Mouse (Mus musculus): ENCODE measurements at regions not wholly inside any gene's neighbourhood (a gene's known extent, or its start where the extent isn't known, plus 50 kb on each side); places are given as distances from the start of the nearest gene placed in this dataset.

DNA sequence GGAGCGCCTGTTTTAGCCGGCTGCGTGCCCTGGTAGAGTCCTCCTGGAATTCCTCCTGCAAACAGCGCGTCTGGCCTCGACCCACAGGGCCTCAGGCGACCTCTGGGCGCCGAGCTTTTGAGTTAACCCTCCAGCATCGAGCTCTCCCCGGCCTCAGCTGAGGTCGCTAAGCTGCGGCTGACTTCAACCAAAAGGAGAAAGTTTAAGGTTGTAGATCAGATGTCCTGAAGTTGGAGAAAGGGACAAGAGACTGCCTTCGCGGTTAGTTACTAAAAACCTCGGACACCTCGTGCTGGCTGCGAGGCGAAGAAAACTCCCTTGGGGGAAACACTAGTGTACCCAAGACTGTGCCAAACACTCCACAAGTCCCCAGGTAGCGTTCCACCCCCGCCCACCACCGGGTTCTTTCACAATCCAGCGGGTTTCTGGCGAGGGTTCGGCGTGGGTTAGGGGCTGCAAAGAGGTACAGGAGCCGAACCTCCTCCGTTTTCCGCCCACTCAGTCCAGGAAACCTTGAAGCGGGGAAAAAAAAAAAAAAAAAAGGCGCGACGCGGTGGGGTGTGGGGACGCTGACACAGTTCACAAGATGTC lies 78.9 kb downstream of the Kcnrg start:
- Histone ChIP-seq H3K4me1 (replicated peaks; ENCODE audit: control insufficient read depth, insufficient read depth) (0 out of 2 replicates have a peak, but pooled peaks cover 2% of the 10 kb centered on the region), H3K36me3 (ENCODE audit: control insufficient read depth, insufficient read depth, low read length) (no peaks in the 10 kb centered on the region), H3K27ac (replicated peaks) (no peak overlapping the region), H3K9me3 (ENCODE audit: control insufficient read depth, low read length) (no peaks in the 10 kb centered on the region), H3K27me3 (ENCODE audit: control insufficient read depth, insufficient read depth, low read length) (peaks cover 12% of the 10 kb centered on the region), H3K4me3 (ENCODE audit: low read depth, low read length) (peak overlapping the region; percentile 39), H3K9ac (ENCODE audit: low read length) (no peak overlapping the region), H3K4me2 (replicated peaks; ENCODE audit: low read depth) (peak overlapping the region; percentile 64)
- TF ChIP-seq CTCF (IDR thresholded peaks at IDR 0.05; ENCODE audit: low read depth) (no peak), EP300 (optimal IDR thresholded peaks at IDR 0.05) (no peak)
- DNase-seq (ENCODE audit: low spot score), result peak; percentile 24
- no peak for ATAC-seq (ENCODE audit: low FRiP score, low TSS enrichment)
- WGBS, result 14% methylated on average over 29 of the region's 35 CpGs

DNA sequence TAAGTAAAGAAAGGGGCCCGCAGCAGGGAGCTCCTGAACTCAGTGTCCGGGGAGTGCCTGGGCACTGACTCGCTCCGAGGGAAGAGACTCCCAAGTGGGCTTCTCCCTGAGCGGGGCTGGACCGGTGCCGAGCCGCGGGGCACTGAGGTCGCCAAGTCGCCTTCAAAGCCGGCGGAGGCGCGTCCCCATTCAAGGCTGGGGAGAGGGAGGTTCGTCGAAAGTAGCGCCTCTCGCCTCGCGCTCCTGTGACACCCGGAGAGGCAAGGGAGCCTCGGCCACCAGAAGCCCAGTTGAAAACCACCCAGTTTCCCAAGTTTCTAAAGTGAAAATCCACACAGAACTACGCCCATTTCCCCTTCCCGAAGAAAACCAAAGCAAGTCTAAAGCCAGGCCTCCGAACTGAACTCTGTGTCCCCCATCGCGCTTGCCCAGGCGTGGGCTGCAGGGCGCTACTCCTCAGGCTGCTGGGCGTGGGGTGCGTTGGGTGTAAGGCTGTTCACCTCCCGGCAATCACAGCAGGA lies 79.6 kb downstream of the Kcnrg start:
- Histone ChIP-seq H3K36me3 (ENCODE audit: control insufficient read depth, insufficient read depth, low read length) (no peaks in the 10 kb centered on the region), H3K27ac (replicated peaks) (no peak overlapping the region), H3K9ac (ENCODE audit: low read length) (peak overlapping the region; percentile 48; the same call in 1 of the 2 replicates), H3K4me1 (replicated peaks; ENCODE audit: control insufficient read depth, insufficient read depth) (0 out of 2 replicates have a peak, but pooled peaks cover 2% of the 10 kb centered on the region), H3K4me2 (replicated peaks; ENCODE audit: low read depth) (peak overlapping the region; percentile 64), H3K27me3 (ENCODE audit: control insufficient read depth, insufficient read depth, low read length) (peaks cover 12% of the 10 kb centered on the region), H3K4me3 (ENCODE audit: low read depth, low read length) (peak overlapping the region; percentile 39), H3K9me3 (ENCODE audit: control insufficient read depth, low read length) (no peaks in the 10 kb centered on the region)
- ATAC-seq (ENCODE audit: low FRiP score, low TSS enrichment), result no peak
- TF ChIP-seq EP300 (optimal IDR thresholded peaks at IDR 0.05) (no peak), CTCF (IDR thresholded peaks at IDR 0.05; ENCODE audit: low read depth) (no peak)
- DNase-seq (ENCODE audit: low spot score), result peak; percentile 48
- WGBS, result under 1% methylated on average over 33 of the region's 33 CpGs

DNA sequence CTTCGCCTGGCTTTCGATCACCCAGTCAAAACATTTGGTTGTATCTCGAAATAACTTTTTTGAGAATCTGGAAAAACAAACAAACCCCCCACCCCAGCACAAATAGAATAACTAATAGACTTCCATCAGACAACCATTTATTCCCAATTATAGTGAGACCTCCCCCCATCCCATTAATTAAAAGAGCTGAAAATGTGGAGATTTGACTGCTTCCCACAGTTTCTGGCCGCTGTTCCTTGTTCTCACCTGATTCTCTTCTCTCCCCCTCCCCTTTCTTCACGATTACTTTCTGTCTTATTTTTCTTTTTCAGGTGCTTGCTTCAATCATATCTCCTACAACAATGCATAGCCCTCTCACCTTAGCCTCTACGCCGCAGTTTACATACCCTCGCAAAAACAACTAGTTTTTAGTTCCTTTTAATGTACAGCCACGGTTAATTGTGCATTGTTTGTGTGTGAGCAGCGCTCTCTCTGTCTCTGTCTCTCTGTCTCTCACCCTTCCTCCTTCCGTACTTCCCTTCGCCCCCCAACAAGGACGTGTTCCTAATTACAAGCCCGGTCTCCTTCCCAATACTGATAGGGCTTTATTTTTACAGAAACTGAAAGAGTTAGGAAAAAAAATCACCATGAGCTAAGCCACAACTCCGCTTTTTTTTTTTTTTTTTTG lies 80.2 kb downstream of the Kcnrg start:
- no peak overlapping the region for H3K27ac ChIP-seq (replicated peaks)

DNA sequence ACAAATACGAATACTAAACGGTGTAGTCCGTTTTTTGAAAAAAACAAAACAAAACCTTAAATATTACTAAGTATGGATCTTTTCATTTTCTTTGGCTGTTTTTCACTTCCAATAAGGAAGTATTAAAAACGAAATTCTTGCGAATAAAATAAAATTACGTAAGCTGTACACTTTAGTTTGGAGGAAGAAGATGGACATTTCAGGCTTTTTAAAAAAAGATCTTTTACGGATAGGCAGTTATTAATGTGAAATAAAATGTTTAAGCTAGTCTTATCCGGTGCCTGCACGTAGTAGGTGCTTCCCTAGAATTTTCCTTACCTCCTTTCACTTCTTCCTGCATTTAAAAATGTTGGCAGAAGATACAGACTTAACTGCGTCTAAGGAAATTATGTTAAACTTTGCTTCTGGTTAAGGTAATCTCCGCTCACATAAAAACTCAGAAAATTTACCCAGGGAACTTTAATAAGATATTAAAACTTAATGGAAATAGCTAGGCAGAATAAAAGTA lies 80.8 kb downstream of the Kcnrg start:
- TF ChIP-seq CTCF (IDR thresholded peaks at IDR 0.05; ENCODE audit: low read depth) (no peak), EP300 (optimal IDR thresholded peaks at IDR 0.05) (no peak)
- Histone ChIP-seq H3K27me3 (ENCODE audit: control insufficient read depth, insufficient read depth, low read length) (peaks cover 12% of the 10 kb centered on the region), H3K4me1 (replicated peaks; ENCODE audit: control insufficient read depth, insufficient read depth) (no peaks in the 10 kb centered on the region), H3K9me3 (ENCODE audit: control insufficient read depth, low read length) (no peaks in the 10 kb centered on the region), H3K4me2 (replicated peaks; ENCODE audit: low read depth) (no peak overlapping the region), H3K36me3 (ENCODE audit: control insufficient read depth, insufficient read depth, low read length) (no peaks in the 10 kb centered on the region), H3K9ac (ENCODE audit: low read length) (no peak overlapping the region), H3K4me3 (ENCODE audit: low read depth, low read length) (no peak overlapping the region), H3K27ac (replicated peaks) (no peak overlapping the region)
- DNase-seq (ENCODE audit: low spot score), result no peak
- ATAC-seq (ENCODE audit: low FRiP score, low TSS enrichment), result no peak
- 14% methylated on average over 11 of the region's 11 CpGs for WGBS

More for the DNA sequence above, 80.2 kb downstream of the Kcnrg start:
- no peak for ATAC-seq (ENCODE audit: low FRiP score, low TSS enrichment)
- H3K27me3 ChIP-seq (ENCODE audit: control insufficient read depth, insufficient read depth, low read length), result peaks cover 12% of the 10 kb centered on the region
- H3K36me3 ChIP-seq (ENCODE audit: control insufficient read depth, insufficient read depth, low read length), result no peaks in the 10 kb centered on the region
- H3K4me2 ChIP-seq (replicated peaks; ENCODE audit: low read depth), result peak overlapping the region; percentile 64
- no peak overlapping the region for H3K9ac ChIP-seq (ENCODE audit: low read length)
- H3K9me3 ChIP-seq (ENCODE audit: control insufficient read depth, low read length), result no peaks in the 10 kb centered on the region
- peak overlapping the region; percentile 39 for H3K4me3 ChIP-seq (ENCODE audit: low read depth, low read length)
- 0 out of 2 replicates have a peak, but pooled peaks cover 2% of the 10 kb centered on the region for H3K4me1 ChIP-seq (replicated peaks; ENCODE audit: control insufficient read depth, insufficient read depth)
- no peak for DNase-seq (ENCODE audit: low spot score)
- 4% methylated on average over 15 of the region's 15 CpGs for WGBS
- TF ChIP-seq CTCF (IDR thresholded peaks at IDR 0.05; ENCODE audit: low read depth) (no peak), EP300 (optimal IDR thresholded peaks at IDR 0.05) (no peak)

DNA sequence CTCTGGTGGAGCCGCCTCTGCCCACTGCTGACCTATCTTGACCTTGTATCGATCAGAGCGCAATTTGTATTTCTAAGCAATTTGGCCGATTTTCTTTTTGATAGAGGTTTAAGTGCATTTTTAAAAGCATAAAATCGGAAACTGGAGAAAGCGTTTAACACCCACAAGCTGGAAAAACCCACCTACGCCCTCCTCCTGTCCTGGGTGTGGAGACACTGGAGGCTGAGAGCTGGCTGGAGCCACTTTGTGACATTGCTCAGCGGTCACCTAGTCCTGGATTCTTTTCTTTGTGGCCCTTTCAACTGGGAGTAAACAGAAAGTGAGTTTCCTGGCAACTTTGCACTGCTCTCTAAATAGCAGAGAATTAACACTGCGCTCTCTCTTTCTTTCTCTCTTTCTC lies 81.4 kb downstream of the Kcnrg start:
- H3K9ac ChIP-seq (ENCODE audit: low read length), result no peak overlapping the region
- H3K4me1 ChIP-seq (replicated peaks; ENCODE audit: control insufficient read depth, insufficient read depth), result no peaks in the 10 kb centered on the region
- no peaks in the 10 kb centered on the region for H3K36me3 ChIP-seq (ENCODE audit: control insufficient read depth, insufficient read depth, low read length)
- peaks cover 12% of the 10 kb centered on the region for H3K27me3 ChIP-seq (ENCODE audit: control insufficient read depth, insufficient read depth, low read length)
- no peak overlapping the region for H3K27ac ChIP-seq (replicated peaks)
- DNase-seq (ENCODE audit: low spot score), result no peak
- no peak for ATAC-seq (ENCODE audit: low FRiP score, low TSS enrichment)
- no peak for TF ChIP-seq CTCF (IDR thresholded peaks at IDR 0.05; ENCODE audit: low read depth)
- H3K9me3 ChIP-seq (ENCODE audit: control insufficient read depth, low read length), result no peaks in the 10 kb centered on the region
- H3K4me3 ChIP-seq (ENCODE audit: low read depth, low read length), result no peak overlapping the region; the same call in 1 of the 2 replicates
- H3K4me2 ChIP-seq (replicated peaks; ENCODE audit: low read depth), result no peak overlapping the region
- 4% methylated on average over 9 of the region's 9 CpGs for WGBS

DNA sequence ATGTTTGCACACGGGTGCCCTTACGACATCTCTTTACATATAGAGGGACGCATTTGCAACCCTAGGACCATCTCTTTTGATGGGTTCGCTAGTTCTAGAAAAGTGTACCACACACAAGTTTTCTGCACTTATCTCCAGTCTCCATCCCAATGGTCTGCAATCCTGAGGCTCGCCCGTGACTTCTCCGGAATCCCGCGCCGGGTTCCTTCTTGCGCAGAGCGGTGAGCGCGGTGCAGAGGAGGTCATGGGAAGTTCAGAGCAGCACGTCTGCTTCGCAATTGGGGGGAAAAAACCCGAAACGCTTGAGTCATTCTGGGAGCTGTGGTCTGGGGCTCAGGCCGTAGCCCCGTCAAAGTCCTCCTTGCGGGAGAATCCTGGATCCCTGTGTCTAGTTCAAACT lies 82.0 kb downstream of the Kcnrg start:
- peaks cover 12% of the 10 kb centered on the region for H3K27me3 ChIP-seq (ENCODE audit: control insufficient read depth, insufficient read depth, low read length)
- WGBS, result 9% methylated on average over 21 of the region's 21 CpGs
- no peaks in the 10 kb centered on the region for H3K36me3 ChIP-seq (ENCODE audit: control insufficient read depth, insufficient read depth, low read length)
- no peak overlapping the region for H3K9ac ChIP-seq (ENCODE audit: low read length)
- no peak overlapping the region; the same call in 1 of the 2 replicates for H3K4me2 ChIP-seq (replicated peaks; ENCODE audit: low read depth)
- ATAC-seq (ENCODE audit: low FRiP score, low TSS enrichment) (no peak), DNase-seq (ENCODE audit: low spot score) (no peak)
- no peaks in the 10 kb centered on the region for H3K9me3 ChIP-seq (ENCODE audit: control insufficient read depth, low read length)
- H3K4me3 ChIP-seq (ENCODE audit: low read depth, low read length), result peak overlapping the region; percentile 10
- no peaks in the 10 kb centered on the region for H3K4me1 ChIP-seq (replicated peaks; ENCODE audit: control insufficient read depth, insufficient read depth)
- TF ChIP-seq CTCF (IDR thresholded peaks at IDR 0.05; ENCODE audit: low read depth) (no peak), EP300 (optimal IDR thresholded peaks at IDR 0.05) (no peak)
- H3K27ac ChIP-seq (replicated peaks), result no peak overlapping the region

Measured in stomach, postnatal 0 days (tissue).